Mouse (Mus musculus) megakaryocyte, embryonic 14.5 days (primary cell): ENCODE results near the gene Atraid.

Experiments used
- FLI1 ChIP-seq: IDR thresholded peaks from 2 replicates; pipeline ENCODE4 v1.6.1; 2012; ENCODE audit warnings: low read length, inconsistent platforms, mixed read lengths
- GATA1 ChIP-seq: IDR thresholded peaks from 3 replicates; pipeline ENCODE4 v1.6.1; 2012; ENCODE audit warnings: mixed read lengths, low read length, inconsistent platforms, borderline replicate concordance

DNA sequence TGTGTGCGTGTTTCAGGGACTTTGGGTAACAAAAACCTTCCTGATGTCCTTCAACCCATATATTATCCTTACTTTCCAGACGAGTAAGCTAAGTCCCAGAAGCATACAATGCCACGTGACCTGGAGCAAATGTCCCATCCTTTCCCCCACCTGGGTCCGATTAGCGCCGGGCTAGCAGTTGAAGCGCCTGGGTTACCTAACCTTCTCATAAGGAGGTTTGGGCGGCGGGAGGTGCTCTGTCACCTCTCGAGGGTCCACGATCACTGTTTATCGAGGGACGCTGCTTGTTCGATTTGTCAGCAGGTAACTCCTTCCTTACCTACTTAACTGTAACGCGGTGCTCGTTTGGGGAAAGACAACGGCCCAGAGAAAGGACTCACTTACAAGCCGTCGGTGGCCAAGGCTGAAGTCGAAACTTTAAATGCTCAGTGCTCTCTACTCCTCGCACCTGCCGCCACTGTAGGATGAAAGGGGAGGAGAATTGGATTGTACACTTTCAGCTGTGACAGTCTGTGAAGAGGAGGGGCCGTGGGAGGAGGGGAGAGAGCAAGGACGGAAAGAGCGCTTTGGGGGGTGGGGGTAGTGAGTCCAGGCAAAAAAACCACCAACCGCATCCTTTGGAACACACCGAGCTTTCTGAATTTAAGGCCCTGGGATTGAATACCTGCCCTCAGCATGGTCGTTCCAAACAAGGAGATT, 46.1 kb downstream of the Atraid start:
- no peak for TF ChIP-seq GATA1
- TF ChIP-seq FLI1: no peak
